Mouse (Mus musculus): ENCODE results near the gene Gm28042.

DNA sequence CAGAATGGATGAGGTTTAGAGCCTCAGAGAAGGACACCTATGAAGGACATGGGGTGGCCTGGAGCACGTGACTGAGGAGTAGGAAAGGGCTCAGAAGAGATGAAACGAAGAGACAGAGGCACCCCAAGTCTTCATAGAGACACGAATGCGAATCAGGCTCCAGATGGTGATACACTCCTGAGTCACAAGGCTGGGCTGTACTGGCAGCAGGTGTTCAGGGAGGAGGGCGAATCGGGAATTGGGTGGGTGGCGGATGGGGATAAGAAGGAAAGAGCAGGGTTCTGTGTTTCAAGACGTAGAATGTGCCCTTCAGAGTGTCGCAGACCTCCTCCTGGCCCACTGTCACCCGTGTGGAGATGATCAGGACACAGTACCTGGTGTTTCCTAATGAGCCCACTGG is 38.0 kb downstream of the Gm28042 start:
- TF ChIP-seq EP300 (optimal IDR thresholded peaks at IDR 0.05) (no peak), CTCF (IDR thresholded peaks at IDR 0.05; ENCODE audit: low read depth) (no peak)

Data from stomach, postnatal 0 days (tissue).